Mouse (Mus musculus): ENCODE results near the gene Rpp25. TPM values are rescaled to one million over a fixed set of nuclear protein-coding genes. Genes with fewer than 3 reads are reported as not detected.

Rpp25 gene
- total RNA-seq, 2 experiments from 2014 or later: 16.4 to 20.3 TPM

DNA sequence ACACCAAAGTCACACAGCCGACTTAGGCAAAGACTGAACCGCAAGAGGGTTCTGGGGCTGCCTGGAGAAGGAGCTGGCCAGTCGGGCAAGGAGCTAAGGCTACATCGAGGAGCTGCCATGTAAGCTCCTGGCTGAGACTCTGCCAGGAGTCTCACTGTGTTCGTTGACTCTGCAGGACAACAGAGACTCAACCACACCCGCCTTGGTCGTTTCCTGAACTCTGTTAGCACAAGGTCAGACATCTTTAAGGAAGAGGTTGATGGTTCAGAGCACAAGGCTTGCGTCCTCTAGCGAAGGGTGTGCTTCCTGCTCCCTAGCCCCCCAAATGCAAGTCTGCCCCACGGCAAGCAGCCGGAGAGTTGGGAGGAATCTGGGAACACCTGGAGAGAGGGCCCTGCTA lies 44.0 kb downstream of the Rpp25 start:
- no peak for DNase-seq (ENCODE audit: low spot score in 2 of 2)
- intact Hi-C loops (cut with DNase I): no loop called here

DNA sequence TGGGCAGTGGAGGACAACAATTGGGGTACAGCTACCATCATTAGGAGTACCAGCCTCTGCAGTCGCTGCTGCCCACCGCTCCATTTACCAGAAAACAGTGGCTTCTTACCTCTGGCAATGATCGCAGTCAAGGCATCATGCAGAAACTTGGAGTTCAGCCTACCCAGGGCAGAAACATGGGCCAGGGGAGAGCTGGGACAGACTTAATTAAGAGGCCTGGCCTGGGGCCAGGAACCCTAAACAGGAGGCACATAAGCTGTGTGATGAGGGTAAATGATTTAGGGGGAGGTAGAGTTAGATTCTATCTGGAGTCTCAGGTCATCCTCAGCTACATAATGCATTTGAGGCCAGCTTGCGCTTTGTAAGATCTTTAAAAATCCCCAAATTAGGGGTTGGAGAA lies 45.4 kb downstream of the Rpp25 start:
- DNase-seq (ENCODE audit: low spot score in 2 of 2): no peak
- intact Hi-C loops (cut with DNase I): no loop called here

GRCm38 (mm10) chr9:57550126-57550862 lies 46.5 kb downstream of the Rpp25 start:
- intact Hi-C loops (cut with DNase I): no loop called here
- DNase-seq (ENCODE audit: low spot score in 2 of 2): no peak

DNA sequence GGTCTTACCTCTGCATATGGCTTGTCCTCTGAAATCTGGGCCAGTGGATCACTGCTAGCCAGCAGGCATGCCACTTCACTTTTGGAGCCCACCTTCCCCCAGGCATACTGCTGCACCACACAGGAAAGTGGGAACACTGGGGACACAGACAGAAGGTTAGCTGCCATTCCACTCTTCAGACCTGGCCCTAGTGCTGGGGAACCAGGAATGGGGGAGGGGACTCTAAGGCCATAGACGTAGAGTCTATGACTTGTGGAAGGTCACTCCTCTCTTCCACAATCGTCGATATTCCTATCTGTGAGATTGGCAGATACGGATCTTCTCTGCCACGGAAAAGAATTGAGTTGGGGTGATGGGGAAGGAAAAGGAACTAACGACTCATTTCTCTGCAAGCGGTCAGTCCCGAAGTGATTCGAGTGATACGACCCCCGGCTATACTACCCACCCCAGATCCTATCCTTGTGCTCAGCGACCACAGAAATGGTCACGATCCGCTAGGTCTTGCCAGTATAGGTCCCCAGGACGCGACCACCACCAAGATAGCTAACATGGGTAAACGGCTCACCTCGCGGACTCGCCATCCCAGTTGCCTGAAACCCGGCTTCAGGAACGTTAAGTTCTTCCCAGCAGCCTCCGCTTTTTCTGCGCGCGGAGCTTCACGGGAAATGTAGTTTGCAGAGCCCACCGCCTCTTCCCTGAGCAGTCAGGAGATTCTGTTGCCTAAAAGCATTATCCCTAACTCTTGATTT lies 48.5 kb downstream of the Rpp25 start, which contains the start of gene Mpi:
Mpi (minus strand) TSS at position 625 of the 749 bp plus-strand sequence.
- intact Hi-C loops (cut with DNase I): no loop called here
- peak; percentile 79 to 81 for DNase-seq (ENCODE audit: low spot score in 2 of 2)

- DNase-seq (ENCODE audit: low spot score in 2 of 2): no peak
- intact Hi-C loops (cut with DNase I): no loop called here
Observed at GRCm38 (mm10) chr9:57553119-57553518, 49.3 kb downstream of the Rpp25 start.

GRCm38 (mm10) chr9:57554753-57555152 lies 50.9 kb downstream of the Rpp25 start:
- intact Hi-C loops (cut with DNase I): no loop called here
- no peak for DNase-seq (ENCODE audit: low spot score in 2 of 2)

Other genes starting within 250 kb of the Rpp25 start
- gene 1700017B05Rik, start 241.4 kb upstream of the Rpp25 start, total RNA-seq (2021): 10 to 100 TPM; 17.1 to 19.2 TPM
- gene Ppcdc, start 63.9 kb upstream of the Rpp25 start, total RNA-seq (2021): 10 to 100 TPM; 13.8 to 16.6 TPM
- 100 to 1,000 TPM; 381 to 434 TPM for gene Scamp5, start 36.0 kb upstream of the Rpp25 start, total RNA-seq (2021)
- 100 to 1,000 TPM; 378 to 426 TPM for gene Cox5a, start 17.2 kb downstream of the Rpp25 start, total RNA-seq (2021)
- gene Fam219b, start 33.5 kb downstream of the Rpp25 start, total RNA-seq (2021): 10 to 100 TPM; 17.3 to 21.5 TPM
- 10 to 100 TPM; 63.6 to 66.3 TPM for gene Mpi, start 48.7 kb downstream of the Rpp25 start, total RNA-seq (2021)
- gene Scamp2, start 56.9 kb downstream of the Rpp25 start, total RNA-seq (2021): 10 to 100 TPM; 18.2 to 24.2 TPM
- 10 to 100 TPM; 23.9 to 38.5 TPM for gene Ulk3, start 85.4 kb downstream of the Rpp25 start, total RNA-seq (2021)
- 10 to 100 TPM; 16.3 to 27.4 TPM for gene Cplx3, start 102.3 kb downstream of the Rpp25 start, total RNA-seq (2021)
- not detected for gene Lman1l, start 116.7 kb downstream of the Rpp25 start, total RNA-seq (2021)
- gene Csk, start 149.6 kb downstream of the Rpp25 start, total RNA-seq (2021): 10 to 100 TPM; 36.7 to 38.6 TPM
- not detected for gene Cyp1a2, start 179.7 kb downstream of the Rpp25 start, total RNA-seq (2021)
- gene Cyp1a1, start 183.9 kb downstream of the Rpp25 start, total RNA-seq (2021): under 1 TPM in 1 of 2 experiments, not detected in 1; 0.22 TPM
- 10 to 100 TPM; 13.2 to 14.9 TPM for gene Edc3, start 204.5 kb downstream of the Rpp25 start, total RNA-seq (2021)

Data from left cerebral cortex, postnatal 36 days (tissue).